Mouse (Mus musculus) gastrocnemius, postnatal 4 days (tissue): ENCODE results near the gene Mzf1. TPM values are rescaled to one million over a fixed set of nuclear protein-coding genes. Genes with fewer than 3 reads are reported as not detected.

ENCODE experiments used
- DNase-seq, 2 experiments: peaks; one replicate each; pipeline ENCODE4 v3.0.0; 2021 to 2022; ENCODE audit warnings: low spot score in 2 of 2, mixed read lengths in 2 of 2
- total RNA-seq, 2 experiments: library from RNA; stranded (reverse); gene quantifications; 2 replicates each; pipeline ENCODE4 v1.2.3; 2021

Gene Mzf1
- total RNA-seq, 2 experiments from 2014 or later = 1.6 to 1.8 TPM

GRCm38 (mm10) chr7:13007341-13008092 lies 47.0 kb downstream of the Mzf1 start:
- DNase-seq = no peak

- no peak for DNase-seq
Observed at GRCm38 (mm10) chr7:13006531-13006930, 48.0 kb downstream of the Mzf1 start.

- DNase-seq = no peak
Observed at GRCm38 (mm10) chr7:13006011-13006410, 48.6 kb downstream of the Mzf1 start.

GRCm38 (mm10) chr7:13003380-13003779 lies 51.2 kb downstream of the Mzf1 start:
- DNase-seq = no peak

- DNase-seq = no peak
Observed at GRCm38 (mm10) chr7:13001584-13001983, 53.0 kb downstream of the Mzf1 start.

DNA sequence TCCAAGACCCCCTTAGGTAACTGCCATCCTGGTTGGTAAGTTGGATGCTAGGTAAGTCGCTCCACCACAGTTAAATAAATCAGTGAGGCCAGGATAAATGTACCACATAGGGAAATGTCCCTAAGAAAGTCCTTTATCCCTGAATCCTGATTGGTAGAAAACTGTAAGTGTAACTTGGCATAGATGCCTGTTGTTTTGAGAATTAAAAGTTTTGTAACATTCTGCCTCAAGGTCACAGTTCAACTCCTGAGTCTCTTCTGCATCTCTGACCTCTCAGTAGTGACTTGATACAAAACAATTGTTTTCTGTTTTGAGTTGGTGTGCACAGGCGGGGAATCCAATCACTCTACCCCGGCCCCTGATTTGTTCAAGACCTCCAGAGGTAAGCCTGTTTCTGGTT lies 55.7 kb downstream of the Mzf1 start, which contains the start of gene Trim28:
Gene Trim28, plus strand, starts transcription at position 264 of the 400 bp plus-strand sequence.
- DNase-seq = no peak

DNA sequence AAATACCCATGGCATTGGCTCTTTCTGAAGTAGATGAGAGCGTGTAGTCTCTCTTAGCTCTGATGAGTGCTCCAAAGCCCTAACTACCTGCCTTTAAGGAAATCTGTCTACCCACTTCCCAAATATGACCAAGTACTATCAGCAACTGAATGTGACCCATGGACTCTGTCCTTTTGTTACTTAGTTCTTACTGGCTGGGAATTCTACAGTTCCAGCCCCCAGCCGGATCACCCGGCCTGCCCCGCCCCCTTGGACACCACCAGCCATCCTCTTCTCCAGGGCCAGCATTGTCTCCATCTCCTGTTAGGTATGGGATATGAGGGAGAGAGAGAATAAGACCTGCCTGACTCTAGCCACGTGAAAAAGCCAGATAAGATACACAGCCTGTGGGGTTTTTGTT lies 56.5 kb downstream of the Mzf1 start, which contains the start of gene Slc27a5:
Gene Slc27a5, minus strand, starts transcription at position 140 of the 400 bp plus-strand sequence.
- no peak for DNase-seq

DNA sequence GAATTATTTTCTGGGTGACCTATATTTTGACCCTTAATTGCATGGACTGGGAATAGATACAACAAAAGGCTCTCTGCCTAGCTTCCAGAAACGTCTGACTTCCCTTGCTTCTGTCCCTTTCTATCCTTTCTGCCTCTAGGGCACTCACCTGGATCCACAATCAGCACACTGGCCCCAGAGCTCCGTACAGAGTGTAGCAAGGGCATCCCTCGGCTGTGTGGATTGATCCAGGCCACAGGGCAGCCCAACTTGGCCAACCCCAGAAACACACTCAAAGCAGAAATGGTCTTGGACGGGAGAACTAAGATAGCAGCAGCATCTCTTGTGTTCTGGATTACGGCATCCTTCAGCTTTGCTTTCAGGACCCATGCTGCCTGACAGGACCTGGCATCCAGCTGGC lies 57.3 kb downstream of the Mzf1 start:
- DNase-seq = no peak

DNA sequence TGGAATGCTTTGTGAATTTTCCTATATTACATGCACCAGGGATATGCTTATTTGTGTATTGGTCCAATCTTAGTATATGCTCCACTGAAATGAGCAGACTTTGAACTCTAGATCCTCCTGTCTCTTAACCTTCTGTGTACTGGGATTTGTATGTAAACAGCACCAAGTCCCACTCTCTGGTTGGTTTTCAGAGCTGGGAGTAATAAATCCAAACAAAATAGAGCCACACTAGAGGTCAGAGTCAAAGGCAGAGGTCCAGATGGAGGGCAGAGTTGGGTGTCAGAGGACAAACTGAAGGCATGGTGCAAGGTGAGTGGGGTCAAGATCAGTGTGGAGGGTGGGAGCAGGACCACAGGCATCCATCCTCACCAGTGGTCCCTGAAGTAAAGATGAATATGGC lies 58.7 kb downstream of the Mzf1 start:
- no peak for DNase-seq

DNA sequence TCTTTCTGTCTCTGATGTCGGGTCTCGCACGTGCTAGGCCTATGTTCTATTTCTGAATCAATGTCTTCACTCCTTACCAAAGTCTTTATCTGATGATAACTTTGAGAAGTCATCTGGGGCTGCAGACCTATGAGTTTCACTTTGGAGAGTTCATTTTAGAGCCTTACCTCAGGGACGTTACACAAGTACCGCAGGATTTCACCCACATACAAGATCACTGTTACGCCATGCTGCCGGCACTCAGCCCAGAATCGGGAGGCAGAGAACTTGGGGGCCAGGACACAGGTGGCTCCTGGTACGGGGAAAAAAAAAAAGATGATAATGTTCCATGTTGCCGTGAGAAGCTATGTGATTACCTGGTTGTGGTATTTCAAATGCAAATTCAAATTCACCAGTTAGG lies 61.4 kb downstream of the Mzf1 start:
- DNase-seq = no peak

Other genes with a start within 250 kb of the Mzf1 start
- 10 to 100 TPM in 1 of 2 experiments, 1 to 10 TPM in 1; 9.5 to 11.6 TPM for gene Zfp329, start 235.9 kb downstream of the Mzf1 start, total RNA-seq
- gene Zfp110, start 220.0 kb downstream of the Mzf1 start, total RNA-seq = 10 to 100 TPM; 19.5 to 20.3 TPM
- 1 to 10 TPM; 3.2 to 3.4 TPM for gene Zfp128, start 173.6 kb downstream of the Mzf1 start, total RNA-seq
- 1 to 10 TPM; 4.9 to 5.7 TPM for gene Zscan22, start 156.9 kb downstream of the Mzf1 start, total RNA-seq
- gene Rps5, start 132.5 kb downstream of the Mzf1 start, total RNA-seq = 1,000 to 10,000 TPM; 1,104 to 1,266 TPM
- gene Rnf225, start 127.3 kb downstream of the Mzf1 start, total RNA-seq = under 1 TPM; 0.62 to 0.69 TPM
- 1 to 10 TPM; 6.0 to 6.6 TPM for gene Zfp324, start 88.9 kb downstream of the Mzf1 start, total RNA-seq
- gene Zfp446, start 76.9 kb downstream of the Mzf1 start, total RNA-seq = 1 to 10 TPM; 4.2 TPM
- under 1 TPM; 0.10 to 0.20 TPM for gene Slc27a5, start 56.6 kb downstream of the Mzf1 start, total RNA-seq
- gene Trim28, start 55.6 kb downstream of the Mzf1 start, total RNA-seq = 100 to 1,000 TPM; 232 to 252 TPM
- 10 to 100 TPM; 10.4 to 13.5 TPM for gene Zbtb45, start 44.7 kb downstream of the Mzf1 start, total RNA-seq
- 100 to 1,000 TPM; 135 to 143 TPM for gene Chmp2a, start 20.0 kb downstream of the Mzf1 start, total RNA-seq
- gene Ube2m, start 16.5 kb downstream of the Mzf1 start, total RNA-seq = 100 to 1,000 TPM; 163 to 175 TPM
- not detected for gene Vmn1r85, start 40.4 kb upstream of the Mzf1 start, total RNA-seq
- not detected for gene Vmn1r86, start 65.2 kb upstream of the Mzf1 start, total RNA-seq
- not detected for gene Vmn1r87, start 85.4 kb upstream of the Mzf1 start, total RNA-seq
- under 1 TPM; 0.05 to 0.08 TPM for gene Vmn1r88, start 104.8 kb upstream of the Mzf1 start, total RNA-seq
- gene Vmn1r89, start 158.3 kb upstream of the Mzf1 start, total RNA-seq = not detected
- 10 to 100 TPM; 32.3 to 34.9 TPM for gene Lig1, start 222.5 kb upstream of the Mzf1 start, total RNA-seq
- 10 to 100 TPM in 1 of 2 experiments, 1 to 10 TPM in 1; 9.4 to 10.0 TPM for gene Zswim9, start 224.0 kb upstream of the Mzf1 start, total RNA-seq